Mouse (Mus musculus) lung, embryonic 15.5 days (tissue): ENCODE data around the gene Fam189b. TPM values are rescaled to one million over a fixed set of nuclear protein-coding genes. Genes with fewer than 3 reads are reported as not detected.

Experiments used
- ATAC-seq: fragments of 200-750 bp; cut with Nextera tagmentation; 2 replicates; pipeline ENCODE4 v1.8.0; 2017; ENCODE audit warnings: moderate number of reproducible peaks, borderline replicate concordance; ENCODE audit not compliant: low FRiP score, low TSS enrichment; ENCODE audit errors: extremely low read depth
- H3K27ac ChIP-seq: fragments of 300-500 bp; sonication (generic); 2 replicates; pipeline ENCODE4 v1.5.1; 2015; ENCODE audit warnings: moderate library complexity, mild to moderate bottlenecking, inconsistent platforms
- H3K27me3 ChIP-seq: fragments of 300-500 bp; sonication (generic); 2 replicates; pipeline ENCODE4 v1.6.1; 2015; ENCODE audit warnings: inconsistent platforms
- H3K36me3 ChIP-seq: fragments of 300-500 bp; sonication (generic); 2 replicates; pipeline ENCODE4 v1.6.1; 2015; ENCODE audit warnings: inconsistent platforms
- H3K4me1 ChIP-seq: fragments of 300-500 bp; sonication (generic); 2 replicates; pipeline ENCODE4 v1.6.1; 2015; ENCODE audit warnings: inconsistent platforms
- H3K4me2 ChIP-seq: fragments of 300-500 bp; sonication (generic); 2 replicates; pipeline ENCODE4 v1.6.1; 2015; ENCODE audit warnings: inconsistent platforms, mild to moderate bottlenecking, moderate library complexity
- H3K4me3 ChIP-seq: fragments of 300-500 bp; sonication (generic); 2 replicates; pipeline ENCODE4 v1.5.1; 2015; ENCODE audit warnings: mild to moderate bottlenecking, inconsistent platforms
- H3K9ac ChIP-seq: fragments of 300-500 bp; sonication (generic); 2 replicates; pipeline ENCODE4 v1.6.1; 2015; ENCODE audit warnings: inconsistent platforms
- H3K9me3 ChIP-seq: fragments of 300-500 bp; sonication (generic); 2 replicates; pipeline ENCODE4 v1.6.1; 2016; ENCODE audit warnings: inconsistent platforms
- WGBS: fragments of 180-500 bp; shearing (Covaris S2); methylation state at CpG from one replicate; pipeline ENCODE4 v1.1.7; 2015; 5-methylcytosine and 5-hydroxymethylcytosine counted together
- polyA plus RNA-seq: library from polyadenylated mRNA; unstranded; fragments of >200 nt; fragmentation: Nextera tagmentation; extraction: Ambion mirVana; gene quantifications from 2 replicates; pipeline ENCODE4 v1.2.1, GENCODE M21; 2015

Fam189b gene
- polyA plus RNA-seq, 1 experiment from 2014 or later = 18.4 TPM

DNA sequence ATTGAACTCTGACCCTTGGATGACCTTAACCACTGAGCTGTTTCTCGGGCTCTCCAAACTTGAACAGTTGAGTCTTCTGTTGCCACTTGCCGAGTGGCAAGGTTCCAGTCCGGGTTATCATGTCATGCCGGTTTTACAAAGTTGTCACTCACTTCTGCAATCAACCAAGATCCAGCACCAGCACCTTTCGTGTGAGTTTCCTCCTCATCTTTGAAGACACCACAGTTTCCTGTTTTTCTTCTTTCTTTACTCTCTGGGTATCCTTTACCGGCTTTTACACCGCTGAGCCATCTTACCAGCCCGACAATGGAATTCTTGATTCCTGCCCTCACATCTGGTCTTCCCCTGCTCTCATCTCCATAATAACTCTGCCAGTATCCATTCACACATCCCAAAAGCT is 7.5 kb downstream of the Fam189b start:
- Histone ChIP-seq H3K27ac (no peak overlapping the region), H3K9ac (no peak overlapping the region), H3K9me3 (no peaks in the 10 kb centered on the region), H3K27me3 (no peaks in the 10 kb centered on the region), H3K4me2 (no peak overlapping the region), H3K4me3 (no peak overlapping the region), H3K36me3 (no peaks in the 10 kb centered on the region), H3K4me1 (no peaks in the 10 kb centered on the region)
- ATAC-seq = no peak
- 70% methylated on average over 8 of the region's 8 CpGs for WGBS

DNA sequence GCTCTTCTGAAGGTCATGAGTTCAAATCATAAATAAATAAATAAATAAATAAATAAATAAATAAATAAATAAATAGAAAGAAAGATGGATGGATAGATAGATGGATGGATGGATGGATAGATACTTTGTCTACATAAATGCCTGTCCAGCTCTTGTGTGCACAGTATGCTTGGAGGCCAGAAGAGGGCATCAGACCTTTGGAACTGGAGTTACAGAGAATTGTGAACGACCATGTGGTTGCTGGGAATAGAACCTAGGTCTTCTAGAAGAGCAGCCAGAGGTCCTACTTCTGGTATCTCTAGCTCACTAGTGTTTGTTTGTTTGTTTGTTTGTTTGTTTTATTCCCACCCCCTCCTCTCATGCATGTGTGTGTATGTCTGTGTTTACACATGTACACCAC is 10.4 kb downstream of the Fam189b start:
- no peak overlapping the region for H3K4me3 ChIP-seq
- no peaks in the 10 kb centered on the region for H3K36me3 ChIP-seq
- ATAC-seq = no peak
- no peaks in the 10 kb centered on the region for H3K27me3 ChIP-seq
- H3K4me1 ChIP-seq = peaks cover 9% of the 10 kb centered on the region; the same call in 1 of the 2 replicates
- H3K9ac ChIP-seq = no peak overlapping the region
- H3K27ac ChIP-seq = no peak overlapping the region
- 66% methylated on average over 1 of the region's 1 CpGs for WGBS
- H3K9me3 ChIP-seq = no peaks in the 10 kb centered on the region
- H3K4me2 ChIP-seq = no peak overlapping the region

DNA sequence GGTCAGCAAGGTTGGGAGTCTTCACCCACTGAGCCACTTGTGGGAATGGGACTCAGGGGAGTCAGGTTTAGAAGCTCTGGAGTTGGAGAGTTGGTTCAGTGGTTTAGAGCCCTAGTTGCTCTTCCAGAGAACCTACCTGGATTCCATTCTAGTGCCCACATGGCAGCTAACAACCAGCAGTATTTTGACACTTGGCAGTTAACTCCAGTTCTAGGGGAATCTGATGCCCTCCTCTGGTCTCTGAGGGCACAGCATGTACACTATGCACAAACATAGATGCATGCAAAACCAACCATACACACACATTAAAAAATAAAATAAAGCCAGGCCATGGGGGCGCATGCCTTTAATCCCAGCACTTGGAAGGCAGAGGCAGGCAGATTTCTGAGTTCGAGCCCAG is 10.9 kb downstream of the Fam189b start:
- Histone ChIP-seq H3K4me2 (no peak overlapping the region), H3K9ac (no peak overlapping the region), H3K4me1 (peaks cover 9% of the 10 kb centered on the region; the same call in 1 of the 2 replicates), H3K36me3 (no peaks in the 10 kb centered on the region), H3K4me3 (no peak overlapping the region), H3K9me3 (no peaks in the 10 kb centered on the region), H3K27ac (no peak overlapping the region), H3K27me3 (no peaks in the 10 kb centered on the region)
- ATAC-seq = no peak
- 89% methylated on average over 2 of the region's 2 CpGs for WGBS

DNA sequence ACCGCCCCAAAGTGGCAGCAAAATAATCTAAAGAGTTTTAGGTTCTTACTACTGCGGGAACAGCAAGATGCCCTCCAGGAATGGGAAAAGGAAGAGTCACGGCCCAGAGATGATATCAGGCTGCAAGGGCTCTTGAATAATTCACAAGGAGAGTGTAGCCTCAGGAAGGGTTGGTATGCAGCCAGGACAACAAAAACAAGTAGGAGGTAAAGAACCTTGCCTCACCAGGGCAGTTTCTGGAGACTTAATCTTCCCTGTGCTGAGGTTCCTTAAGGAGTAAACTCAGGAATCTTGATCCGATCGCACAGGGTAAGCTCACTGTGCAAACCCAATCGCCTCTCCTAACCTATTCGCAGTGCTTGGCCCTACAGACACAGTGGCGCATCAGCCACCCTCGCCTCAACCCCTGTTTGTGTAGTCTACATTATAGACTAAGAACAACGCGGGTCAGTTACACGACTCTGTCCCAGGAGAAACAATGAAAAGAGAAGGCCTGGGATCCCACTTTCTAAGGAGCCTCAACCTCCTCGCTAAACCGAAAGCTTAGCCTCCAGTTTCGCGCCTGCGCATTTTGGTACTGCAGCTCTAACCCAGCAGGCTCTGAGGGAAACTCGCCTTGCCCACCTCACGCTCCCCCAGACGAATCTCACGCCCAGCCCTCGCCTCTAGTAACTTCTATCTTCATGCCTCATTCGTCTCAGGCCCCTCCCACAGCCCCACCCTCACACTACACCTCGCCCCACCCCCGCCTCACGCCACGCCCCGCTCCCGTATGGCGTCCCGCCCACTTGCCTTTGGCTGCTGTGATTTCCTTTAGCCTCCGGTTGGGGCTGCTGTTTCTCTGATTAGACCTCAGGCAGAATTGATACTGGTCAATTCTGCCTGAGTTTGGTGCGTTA is 13.3 kb downstream of the Fam189b start:
- Histone ChIP-seq H3K27ac (peak overlapping the region; percentile 66), H3K36me3 (no peaks in the 10 kb centered on the region), H3K27me3 (no peaks in the 10 kb centered on the region), H3K4me2 (peak overlapping the region; percentile 62), H3K4me3 (peak overlapping the region; percentile 43), H3K9me3 (no peaks in the 10 kb centered on the region), H3K4me1 (peaks cover 9% of the 10 kb centered on the region; the same call in 1 of the 2 replicates), H3K9ac (peak overlapping the region; percentile 53)
- 6% methylated on average over 33 of the region's 33 CpGs for WGBS
- peak; percentile 96 for ATAC-seq

DNA sequence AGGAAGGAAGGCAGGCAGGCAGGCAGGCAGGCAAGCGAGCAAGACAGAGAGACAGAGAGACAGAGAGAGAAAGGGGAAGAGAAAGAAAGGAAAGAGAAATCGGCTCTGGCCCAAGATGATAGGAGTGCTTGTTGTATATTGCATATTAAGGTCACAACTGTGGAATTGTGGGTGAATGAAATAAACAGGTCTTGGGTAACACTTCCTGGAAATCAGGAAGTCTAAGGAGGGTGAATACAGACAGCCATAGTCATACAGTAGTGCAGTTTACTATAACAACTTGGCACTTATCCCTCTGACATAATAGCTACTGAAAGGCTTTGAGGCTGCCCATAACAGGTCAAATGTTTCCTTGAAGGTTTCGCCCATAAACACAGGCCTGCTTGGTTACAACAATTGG is 16.9 kb downstream of the Fam189b start:
- Histone ChIP-seq H3K9me3 (no peaks in the 10 kb centered on the region), H3K27me3 (no peaks in the 10 kb centered on the region), H3K27ac (no peak overlapping the region), H3K9ac (no peak overlapping the region), H3K36me3 (no peaks in the 10 kb centered on the region), H3K4me2 (no peak overlapping the region), H3K4me3 (no peak overlapping the region), H3K4me1 (peaks cover 15% of the 10 kb centered on the region)
- ATAC-seq = no peak
- 72% methylated on average over 3 of the region's 3 CpGs for WGBS

DNA sequence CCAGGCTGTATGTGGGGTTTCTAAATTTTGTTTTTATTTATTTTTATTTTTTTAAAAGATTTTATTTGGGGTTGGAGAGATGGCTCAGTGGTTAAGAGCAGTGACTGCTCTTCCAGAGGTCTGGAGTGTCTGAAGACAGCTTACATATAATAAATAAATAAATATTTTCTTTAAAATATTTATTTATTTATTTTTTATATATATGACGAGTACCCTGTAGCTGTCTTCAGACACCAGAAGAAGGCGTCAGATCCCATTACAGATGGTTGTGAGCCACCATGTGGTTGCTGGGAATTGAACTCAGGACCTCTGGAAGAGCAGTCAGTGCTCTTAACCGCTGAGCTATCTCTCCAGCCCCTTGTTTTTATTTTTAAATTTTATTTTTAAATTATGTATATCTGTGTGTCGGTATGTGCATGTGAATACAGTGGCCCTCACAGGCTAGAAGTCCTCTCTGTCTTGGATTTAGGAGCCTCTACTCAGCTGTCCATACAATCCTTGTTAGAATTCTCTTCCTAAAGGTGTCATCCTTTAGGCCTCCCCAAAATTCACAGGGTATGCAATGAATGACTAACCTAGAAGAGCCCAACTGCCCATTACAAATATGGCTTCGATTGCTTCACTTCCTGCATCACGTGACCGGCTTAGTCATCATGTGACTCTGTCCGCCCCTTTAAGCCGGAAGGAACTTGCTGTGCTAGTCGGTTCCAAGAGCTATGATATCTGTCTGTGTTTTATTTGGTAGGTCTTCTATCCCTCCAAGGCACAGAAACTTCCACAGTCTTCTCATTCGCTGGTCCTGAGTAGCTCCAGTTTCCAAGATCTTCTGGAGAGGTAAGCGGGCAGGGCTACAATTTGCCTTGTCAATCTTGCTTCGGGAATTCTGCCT is 19.6 kb downstream of the Fam189b start, which contains the start of gene Gba:
Gene Gba (plus strand): TSS at position 676 of the 889 bp plus-strand sequence.
- Histone ChIP-seq H3K4me2 (peak within 1 kb of the TSS; percentile 64), H3K27me3 (no peaks in the 10 kb centered on the region), H3K27ac (no peak within 1 kb of the TSS), H3K9ac (peak within 1 kb of the TSS; percentile 37), H3K4me1 (peaks cover 6% of the 10 kb centered on the region), H3K9me3 (no peaks in the 10 kb centered on the region), H3K36me3 (peaks cover 20% of the 10 kb centered on the region; the same call in 1 of the 2 replicates), H3K4me3 (peak within 1 kb of the TSS; percentile 52)
- 22% methylated on average over 13 of the region's 13 CpGs for WGBS
- ATAC-seq = peak; percentile 78

DNA sequence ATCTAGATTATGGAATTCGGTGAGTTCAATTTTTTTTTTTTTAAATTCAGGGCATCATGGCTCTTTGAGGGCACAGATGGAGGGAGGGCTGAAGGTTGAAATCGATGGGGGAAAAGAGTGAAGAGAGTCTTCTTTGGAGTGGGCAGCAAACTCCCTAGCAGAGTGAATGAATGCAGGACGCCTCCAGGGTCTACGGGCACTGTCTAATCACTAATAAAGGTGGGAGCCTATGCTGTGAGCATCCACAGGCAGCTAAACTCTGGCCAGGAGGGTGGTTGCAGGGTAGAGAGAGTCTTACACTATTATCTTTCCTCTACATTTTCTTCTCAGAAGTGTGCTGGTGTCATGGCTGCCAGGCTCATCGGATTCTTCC is 20.2 kb downstream of the Fam189b start:
- H3K4me1 ChIP-seq = peaks cover 6% of the 10 kb centered on the region
- H3K27ac ChIP-seq = no peak overlapping the region
- WGBS = 33% methylated on average over 5 of the region's 5 CpGs
- ATAC-seq = no peak
- no peaks in the 10 kb centered on the region for H3K9me3 ChIP-seq
- peak overlapping the region; percentile 37 for H3K9ac ChIP-seq
- peak overlapping the region; percentile 52 for H3K4me3 ChIP-seq
- H3K27me3 ChIP-seq = no peaks in the 10 kb centered on the region
- peaks cover 27% of the 10 kb centered on the region for H3K36me3 ChIP-seq
- H3K4me2 ChIP-seq = peak overlapping the region; percentile 64

DNA sequence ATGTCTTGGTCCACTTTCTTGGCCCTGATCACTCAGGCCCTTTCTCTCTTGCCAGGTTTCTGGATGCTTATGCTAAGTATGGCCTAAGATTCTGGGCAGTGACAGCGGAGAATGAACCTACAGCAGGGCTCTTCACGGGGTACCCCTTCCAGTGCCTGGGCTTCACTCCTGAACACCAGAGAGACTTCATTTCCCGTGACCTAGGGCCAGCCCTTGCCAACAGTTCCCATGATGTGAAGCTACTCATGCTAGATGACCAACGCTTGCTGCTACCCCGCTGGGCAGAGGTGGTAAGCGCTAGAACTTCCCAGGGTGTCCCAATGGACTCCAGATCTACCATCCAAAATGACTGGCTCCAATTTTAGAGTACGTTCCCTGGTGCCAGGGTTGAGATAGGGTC is 23.1 kb downstream of the Fam189b start:
- H3K4me3 ChIP-seq = no peak overlapping the region
- ATAC-seq = no peak
- H3K4me2 ChIP-seq = no peak overlapping the region
- 85% methylated on average over 7 of the region's 7 CpGs for WGBS
- no peak overlapping the region for H3K27ac ChIP-seq
- no peaks in the 10 kb centered on the region for H3K9me3 ChIP-seq
- no peaks in the 10 kb centered on the region for H3K27me3 ChIP-seq
- H3K4me1 ChIP-seq = peaks cover 6% of the 10 kb centered on the region
- H3K9ac ChIP-seq = no peak overlapping the region
- H3K36me3 ChIP-seq = peaks cover 48% of the 10 kb centered on the region

DNA sequence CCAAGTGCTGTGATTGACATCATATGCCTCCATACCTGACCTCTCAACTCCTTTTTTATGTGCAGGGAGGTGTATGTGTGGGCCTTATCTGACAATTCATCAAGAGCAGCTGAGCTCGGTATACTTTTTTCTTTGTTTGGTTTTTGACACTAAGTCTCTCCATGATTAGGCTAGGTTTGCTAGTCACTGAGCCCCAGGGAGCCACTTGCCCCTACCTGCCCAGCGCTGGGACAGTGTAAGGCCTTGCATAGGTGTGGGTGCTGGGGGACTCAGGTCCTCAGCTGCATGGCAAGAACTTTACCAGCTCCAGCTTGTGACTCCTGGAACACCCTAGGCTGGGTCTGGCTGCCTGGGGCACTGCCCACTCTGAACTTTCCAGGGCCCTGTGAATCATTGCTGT is 23.8 kb downstream of the Fam189b start:
- 76% methylated on average over 2 of the region's 2 CpGs for WGBS
- Histone ChIP-seq H3K36me3 (peaks cover 48% of the 10 kb centered on the region), H3K4me2 (no peak overlapping the region), H3K27ac (no peak overlapping the region), H3K9ac (no peak overlapping the region), H3K4me1 (peaks cover 6% of the 10 kb centered on the region), H3K9me3 (no peaks in the 10 kb centered on the region), H3K4me3 (no peak overlapping the region), H3K27me3 (no peaks in the 10 kb centered on the region)
- no peak for ATAC-seq

DNA sequence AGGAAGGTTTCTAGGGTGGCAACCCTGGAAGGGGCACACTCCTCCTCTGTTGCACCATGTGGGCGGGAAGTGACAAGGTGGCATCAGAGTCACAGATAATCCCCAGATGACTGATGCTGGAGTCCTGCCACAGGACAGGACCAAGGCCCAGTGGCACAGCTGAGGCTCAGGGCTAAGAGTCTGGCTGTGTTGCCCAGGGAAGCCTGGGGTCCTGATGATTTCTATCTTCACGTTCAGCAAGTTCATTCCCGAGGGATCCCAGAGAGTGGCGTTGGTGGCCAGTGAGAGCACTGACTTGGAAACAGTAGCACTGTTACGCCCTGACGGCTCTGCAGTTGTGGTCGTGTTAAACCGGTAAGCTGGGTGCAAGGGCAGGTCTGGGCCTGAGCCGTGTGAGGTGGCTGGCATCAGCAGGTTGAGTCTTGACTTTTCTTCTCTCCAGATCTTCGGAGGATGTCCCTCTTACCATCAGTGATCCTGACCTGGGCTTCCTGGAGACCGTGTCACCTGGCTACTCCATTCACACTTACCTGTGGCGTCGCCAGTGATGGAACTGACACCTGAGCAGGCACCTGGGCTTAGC is 25.2 kb downstream of the Fam189b start:
- Histone ChIP-seq H3K9me3 (no peaks in the 10 kb centered on the region), H3K4me2 (no peak overlapping the region), H3K27me3 (no peaks in the 10 kb centered on the region), H3K9ac (no peak overlapping the region), H3K4me1 (peaks cover 13% of the 10 kb centered on the region), H3K27ac (no peak overlapping the region), H3K36me3 (peaks cover 48% of the 10 kb centered on the region), H3K4me3 (no peak overlapping the region)
- 87% methylated on average over 13 of the region's 13 CpGs for WGBS
- no peak for ATAC-seq

DNA sequence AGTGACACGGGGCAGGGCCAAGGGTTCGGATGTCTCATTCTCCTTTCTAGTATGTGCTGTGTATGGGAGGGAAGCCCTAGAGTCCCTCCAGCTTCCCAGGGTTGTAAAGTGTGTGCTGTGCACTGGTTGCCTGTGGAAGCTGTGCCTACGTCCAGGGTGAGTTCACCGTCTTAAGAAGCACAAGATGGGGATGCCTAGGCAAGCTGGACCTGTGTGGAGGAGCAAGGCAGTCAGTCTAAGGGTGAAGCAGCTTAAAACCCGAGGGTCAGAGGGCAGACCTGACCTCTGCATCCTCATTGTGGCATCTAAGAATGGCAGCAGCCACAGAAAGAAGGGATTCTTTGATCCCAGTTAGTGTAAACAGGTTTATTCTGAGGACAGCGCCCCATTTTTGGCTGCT is 25.8 kb downstream of the Fam189b start:
- Histone ChIP-seq H3K27me3 (no peaks in the 10 kb centered on the region), H3K4me1 (peaks cover 11% of the 10 kb centered on the region), H3K27ac (no peak overlapping the region), H3K9ac (no peak overlapping the region), H3K36me3 (peaks cover 48% of the 10 kb centered on the region), H3K4me2 (no peak overlapping the region), H3K9me3 (no peaks in the 10 kb centered on the region), H3K4me3 (no peak overlapping the region)
- WGBS = 79% methylated on average over 6 of the region's 6 CpGs
- no peak for ATAC-seq
